Mouse (Mus musculus): ENCODE results near the gene Mapkap1. TPM values are rescaled to one million over a fixed set of nuclear protein-coding genes. Genes with fewer than 3 reads are reported as not detected.

The Mapkap1 gene
- polyA plus RNA-seq, 1 experiment from 2014 or later = 61.0 TPM

- Histone ChIP-seq H3K36me3 (ENCODE audit: control insufficient read depth, insufficient read depth, low read length) (no peaks in the 10 kb centered on the region), H3K4me2 (replicated peaks; ENCODE audit: low read depth) (no peak overlapping the region), H3K9me3 (ENCODE audit: control insufficient read depth, low read length) (no peaks in the 10 kb centered on the region), H3K4me1 (replicated peaks; ENCODE audit: control insufficient read depth, insufficient read depth) (peaks cover 4% of the 10 kb centered on the region; the same call in 1 of the 2 replicates), H3K27me3 (ENCODE audit: control insufficient read depth, insufficient read depth, low read length) (no peaks in the 10 kb centered on the region), H3K4me3 (ENCODE audit: low read depth, low read length) (no peak overlapping the region), H3K27ac (replicated peaks) (no peak overlapping the region), H3K9ac (ENCODE audit: low read length) (no peak overlapping the region)
- TF ChIP-seq CTCF (IDR thresholded peaks at IDR 0.05; ENCODE audit: low read depth) (no peak), EP300 (optimal IDR thresholded peaks at IDR 0.05) (no peak)
- no peak for ATAC-seq (ENCODE audit: low FRiP score, low TSS enrichment)
- DNase-seq (ENCODE audit: low spot score) = no peak
These were observed 121.9 kb downstream of the Mapkap1 start for GRCm38 (mm10) chr2:34528491-34528890.

- DNase-seq (ENCODE audit: low spot score) = no peak
These were observed 123.5 kb downstream of the Mapkap1 start for GRCm38 (mm10) chr2:34530042-34530441.

GRCm38 (mm10) chr2:34531801-34532298 lies 125.3 kb downstream of the Mapkap1 start:
- no peak for TF ChIP-seq EP300 (optimal IDR thresholded peaks at IDR 0.05)
- TF ChIP-seq CTCF (IDR thresholded peaks at IDR 0.05; ENCODE audit: low read depth) = no peak
- Histone ChIP-seq H3K27ac (replicated peaks) (peak overlapping the region; percentile 65; the same call in 1 of the 2 replicates), H3K4me2 (replicated peaks; ENCODE audit: low read depth) (no peak overlapping the region), H3K36me3 (ENCODE audit: control insufficient read depth, insufficient read depth, low read length) (no peaks in the 10 kb centered on the region), H3K4me3 (ENCODE audit: low read depth, low read length) (no peak overlapping the region), H3K9ac (ENCODE audit: low read length) (no peak overlapping the region), H3K4me1 (replicated peaks; ENCODE audit: control insufficient read depth, insufficient read depth) (peaks cover 4% of the 10 kb centered on the region; the same call in 1 of the 2 replicates), H3K27me3 (ENCODE audit: control insufficient read depth, insufficient read depth, low read length) (no peaks in the 10 kb centered on the region), H3K9me3 (ENCODE audit: control insufficient read depth, low read length) (no peaks in the 10 kb centered on the region)
- DNase-seq (ENCODE audit: low spot score) (peak; percentile 68), ATAC-seq (ENCODE audit: low FRiP score, low TSS enrichment) (peak; percentile 57; the same call in 1 of the 2 replicates)
- 12% methylated on average over 3 of the region's 3 CpGs for WGBS

More at GRCm38 (mm10) chr2:34530042-34530441, 123.5 kb downstream of the Mapkap1 start:
- Histone ChIP-seq H3K27me3 (ENCODE audit: control insufficient read depth, insufficient read depth, low read length) (no peaks in the 10 kb centered on the region), H3K4me3 (ENCODE audit: low read depth, low read length) (no peak overlapping the region), H3K4me2 (replicated peaks; ENCODE audit: low read depth) (no peak overlapping the region), H3K4me1 (replicated peaks; ENCODE audit: control insufficient read depth, insufficient read depth) (peaks cover 4% of the 10 kb centered on the region; the same call in 1 of the 2 replicates), H3K36me3 (ENCODE audit: control insufficient read depth, insufficient read depth, low read length) (no peaks in the 10 kb centered on the region), H3K9me3 (ENCODE audit: control insufficient read depth, low read length) (no peaks in the 10 kb centered on the region), H3K9ac (ENCODE audit: low read length) (no peak overlapping the region), H3K27ac (replicated peaks) (no peak overlapping the region)
- no peak for ATAC-seq (ENCODE audit: low FRiP score, low TSS enrichment)
- WGBS = 70% methylated on average over 3 of the region's 3 CpGs
- TF ChIP-seq EP300 (optimal IDR thresholded peaks at IDR 0.05) (no peak), CTCF (IDR thresholded peaks at IDR 0.05; ENCODE audit: low read depth) (peak; percentile 61)

- Histone ChIP-seq H3K9me3 (ENCODE audit: control insufficient read depth, low read length) (no peaks in the 10 kb centered on the region), H3K36me3 (ENCODE audit: control insufficient read depth, insufficient read depth, low read length) (no peaks in the 10 kb centered on the region), H3K4me3 (ENCODE audit: low read depth, low read length) (no peak overlapping the region), H3K4me2 (replicated peaks; ENCODE audit: low read depth) (no peak overlapping the region), H3K27me3 (ENCODE audit: control insufficient read depth, insufficient read depth, low read length) (no peaks in the 10 kb centered on the region), H3K9ac (ENCODE audit: low read length) (no peak overlapping the region), H3K4me1 (replicated peaks; ENCODE audit: control insufficient read depth, insufficient read depth) (peaks cover 4% of the 10 kb centered on the region; the same call in 1 of the 2 replicates), H3K27ac (replicated peaks) (peak overlapping the region; percentile 65; the same call in 1 of the 2 replicates)
- DNase-seq (ENCODE audit: low spot score) (no peak), ATAC-seq (ENCODE audit: low FRiP score, low TSS enrichment) (no peak)
- 51% methylated on average over 1 of the region's 1 CpGs for WGBS
- TF ChIP-seq EP300 (optimal IDR thresholded peaks at IDR 0.05) (no peak), CTCF (IDR thresholded peaks at IDR 0.05; ENCODE audit: low read depth) (no peak)
These were observed 125.8 kb downstream of the Mapkap1 start for GRCm38 (mm10) chr2:34532394-34532793.

GRCm38 (mm10) chr2:34533281-34533680 lies 126.7 kb downstream of the Mapkap1 start:
- no peak for DNase-seq (ENCODE audit: low spot score)
- ATAC-seq (ENCODE audit: low FRiP score, low TSS enrichment) = no peak

GRCm38 (mm10) chr2:34534996-34535395 lies 128.4 kb downstream of the Mapkap1 start:
- H3K9ac ChIP-seq (ENCODE audit: low read length) = no peak overlapping the region
- whole genome bisulfite sequencing = 55% methylated on average over 12 of the region's 12 CpGs
- H3K9me3 ChIP-seq (ENCODE audit: control insufficient read depth, low read length) = no peaks in the 10 kb centered on the region
- ATAC-seq (ENCODE audit: low FRiP score, low TSS enrichment) = no peak
- peaks cover 4% of the 10 kb centered on the region; the same call in 1 of the 2 replicates for H3K4me1 ChIP-seq (replicated peaks; ENCODE audit: control insufficient read depth, insufficient read depth)
- no peak for DNase-seq (ENCODE audit: low spot score)
- no peak overlapping the region for H3K4me3 ChIP-seq (ENCODE audit: low read depth, low read length)
- no peak overlapping the region for H3K4me2 ChIP-seq (replicated peaks; ENCODE audit: low read depth)
- H3K27me3 ChIP-seq (ENCODE audit: control insufficient read depth, insufficient read depth, low read length) = no peaks in the 10 kb centered on the region
- no peaks in the 10 kb centered on the region for H3K36me3 ChIP-seq (ENCODE audit: control insufficient read depth, insufficient read depth, low read length)
- TF ChIP-seq EP300 (optimal IDR thresholded peaks at IDR 0.05) (no peak), CTCF (IDR thresholded peaks at IDR 0.05; ENCODE audit: low read depth) (no peak)
- H3K27ac ChIP-seq (replicated peaks) = no peak overlapping the region

More at GRCm38 (mm10) chr2:34533281-34533680, 126.7 kb downstream of the Mapkap1 start:
- Histone ChIP-seq H3K4me3 (ENCODE audit: low read depth, low read length) (no peak overlapping the region), H3K27me3 (ENCODE audit: control insufficient read depth, insufficient read depth, low read length) (no peaks in the 10 kb centered on the region), H3K4me1 (replicated peaks; ENCODE audit: control insufficient read depth, insufficient read depth) (peaks cover 4% of the 10 kb centered on the region; the same call in 1 of the 2 replicates), H3K4me2 (replicated peaks; ENCODE audit: low read depth) (no peak overlapping the region), H3K9me3 (ENCODE audit: control insufficient read depth, low read length) (no peaks in the 10 kb centered on the region), H3K27ac (replicated peaks) (no peak overlapping the region), H3K36me3 (ENCODE audit: control insufficient read depth, insufficient read depth, low read length) (no peaks in the 10 kb centered on the region), H3K9ac (ENCODE audit: low read length) (no peak overlapping the region)
- TF ChIP-seq EP300 (optimal IDR thresholded peaks at IDR 0.05) (no peak), CTCF (IDR thresholded peaks at IDR 0.05; ENCODE audit: low read depth) (no peak)

All from stomach, postnatal 0 days (tissue).